Comparison of ENCODE assay signal across 9 mouse cellular contexts in genomic region chr1:134233681-134234454, GRCm38 (mm10). TPM values are rescaled to one million over a fixed set of nuclear protein-coding genes. Genes with fewer than 3 reads are reported as not detected.
DNase-seq lines count a peak whose midpoint lies in the region; ATAC-seq lines count a peak whose summit lies in the region.
"Had no signal": no experiment of that assay in that cellular context is flagged by ENCODE, and none has a peak within 500 bp of the region (broad histone marks: within the 10 kb centered on the region; RNA-seq: fewer than 3 reads in every experiment).

No protein-coding gene starts in this region.

- no peaks in the 10 kb centered on the region for H3K36me3 ChIP-seq in heart, embryonic 12.5 days
- no peaks in the 10 kb centered on the region for H3K36me3 ChIP-seq in forebrain, embryonic 13.5 days (ENCODE audit: poor library complexity, severe bottlenecking)
- no peaks in the 10 kb centered on the region for H3K36me3 ChIP-seq in limb, embryonic 15.5 days

- 46% methylated on average over 19 of the region's 19 CpGs for WGBS in heart, embryonic 12.5 days
- 44% methylated on average over 19 of the region's 19 CpGs for WGBS in forebrain, embryonic 13.5 days
- 50% methylated on average over 19 of the region's 19 CpGs for WGBS in limb, embryonic 15.5 days

- no peak for ATAC-seq in heart, embryonic 12.5 days (ENCODE audit: insufficient number of reproducible peaks, low FRiP score)
- no peak for ATAC-seq in forebrain, embryonic 13.5 days
- ATAC-seq in limb, embryonic 15.5 days (ENCODE audit: insufficient number of reproducible peaks, low FRiP score, low TSS enrichment, low read depth): no peak

- DNase-seq in heart, postnatal 10 days: no peak
- peak; percentile 61 for DNase-seq in cerebellum, adult 11 months
- DNase-seq in gastrocnemius, postnatal 36 days: no peak
- DNase-seq in B cell, adult 2 months: no peak
- no peak for DNase-seq in urinary bladder, adult 2 months (ENCODE audit: low spot score)

- peak overlapping the region; percentile 65 for H3K9ac ChIP-seq in heart, embryonic 12.5 days
- peak overlapping the region; percentile 58 for H3K9ac ChIP-seq in forebrain, embryonic 13.5 days
- H3K9ac ChIP-seq in limb, embryonic 15.5 days: no peak overlapping the region

- no peaks in the 10 kb centered on the region for H3K9me3 ChIP-seq in heart, embryonic 12.5 days (replicated peaks)
- no peaks in the 10 kb centered on the region for H3K9me3 ChIP-seq in forebrain, embryonic 13.5 days (replicated peaks)
- no peaks in the 10 kb centered on the region for H3K9me3 ChIP-seq in limb, embryonic 15.5 days

- H3K27ac ChIP-seq in heart, embryonic 12.5 days (ENCODE audit: poor library complexity, severe bottlenecking): 0 out of 2 replicates have a peak overlapping the region, but pooled peaks have one; percentile 4
- no peak overlapping the region for H3K27ac ChIP-seq in forebrain, embryonic 13.5 days
- no peak overlapping the region for H3K27ac ChIP-seq in limb, embryonic 15.5 days

- peak overlapping the region; percentile 91 for H3K4me2 ChIP-seq in heart, embryonic 12.5 days
- H3K4me2 ChIP-seq in forebrain, embryonic 13.5 days: peak overlapping the region; percentile 78
- peak overlapping the region; percentile 93 for H3K4me2 ChIP-seq in limb, embryonic 15.5 days

- intact Hi-C loops in heart, postnatal 10 days (cut with DNase I): no loop called here
- intact Hi-C loops in gastrocnemius, postnatal 36 days (cut with DNase I): no loop called here

- H3K4me1 ChIP-seq in heart, embryonic 12.5 days (replicated peaks): peaks cover 57% of the 10 kb centered on the region
- peaks cover 35% of the 10 kb centered on the region for H3K4me1 ChIP-seq in forebrain, embryonic 13.5 days
- peaks cover 32% of the 10 kb centered on the region for H3K4me1 ChIP-seq in limb, embryonic 15.5 days

- H3K27me3 ChIP-seq in heart, embryonic 12.5 days (replicated peaks): peaks cover 39% of the 10 kb centered on the region
- peaks cover 53% of the 10 kb centered on the region for H3K27me3 ChIP-seq in forebrain, embryonic 13.5 days
- peaks cover 48% of the 10 kb centered on the region for H3K27me3 ChIP-seq in limb, embryonic 15.5 days

- peak overlapping the region; percentile 49 for H3K4me3 ChIP-seq in heart, embryonic 12.5 days
- H3K4me3 ChIP-seq in forebrain, embryonic 13.5 days: peak overlapping the region; percentile 44
- H3K4me3 ChIP-seq in limb, embryonic 15.5 days: peak overlapping the region; percentile 43

RNA-seq across cellular contexts. Expression of gene Adora1, which starts 1.4 kb away (rescaled TPM):
- 7.3 and 9.3 TPM in 2 replicates for polyA plus RNA-seq in heart, embryonic 12.5 days (2016; fragmentation: Nextera tagmentation; extraction: Ambion mirVana)
- 10 to 100 TPM; 12.0 to 19.4 TPM for total RNA-seq in heart, postnatal 10 days (2021)
- polyA plus RNA-seq in forebrain, embryonic 13.5 days (2015; fragmentation: Nextera tagmentation; extraction: Ambion mirVana): 3.3 and 4.6 TPM in 2 replicates
- polyA plus RNA-seq in limb, embryonic 15.5 days (2015; fragmentation: Nextera tagmentation; extraction: Ambion mirVana): 1.8 and 2.0 TPM in 2 replicates
- total RNA-seq in gastrocnemius, postnatal 36 days (2021): under 1 TPM; 0.33 to 0.59 TPM
- 6.2 and 7.2 TPM in 2 replicates for polyA plus RNA-seq in urinary bladder, adult 2 months (2012; rRNA removed)

RNA-seq across cellular contexts. Expression of gene Mybph, which starts 40.6 kb away (rescaled TPM):
- polyA plus RNA-seq in heart, embryonic 12.5 days (2016; fragmentation: Nextera tagmentation; extraction: Ambion mirVana): 0.39 and 0.54 TPM in 2 replicates
- total RNA-seq in heart, postnatal 10 days (2021): under 1 TPM in 1 of 2 experiments, not detected in 1; 0.32 TPM
- polyA plus RNA-seq in forebrain, embryonic 13.5 days (2015; fragmentation: Nextera tagmentation; extraction: Ambion mirVana): not detected in 2 replicates
- 55.8 and 102 TPM in 2 replicates for polyA plus RNA-seq in limb, embryonic 15.5 days (2015; fragmentation: Nextera tagmentation; extraction: Ambion mirVana)
- total RNA-seq in gastrocnemius, postnatal 36 days (2021): 100 to 1,000 TPM; 547 to 589 TPM
- polyA plus RNA-seq in urinary bladder, adult 2 months (2012; rRNA removed): 0.09 TPM in 1 of 2 replicates, not detected in the other
- total RNA-seq: left cerebral cortex, postnatal 10 days had no signal

RNA-seq across cellular contexts. Expression of gene Chil1, which starts 51.9 kb away (rescaled TPM):
- 1.2 and 1.3 TPM in 2 replicates for polyA plus RNA-seq in heart, embryonic 12.5 days (2016; fragmentation: Nextera tagmentation; extraction: Ambion mirVana)
- under 1 TPM; 0.53 to 0.55 TPM for total RNA-seq in heart, postnatal 10 days (2021)
- polyA plus RNA-seq in forebrain, embryonic 13.5 days (2015; fragmentation: Nextera tagmentation; extraction: Ambion mirVana): 2.0 and 3.2 TPM in 2 replicates
- polyA plus RNA-seq in limb, embryonic 15.5 days (2015; fragmentation: Nextera tagmentation; extraction: Ambion mirVana): 9.8 and 13.6 TPM in 2 replicates
- 1 to 10 TPM in 1 of 2 experiments, under 1 TPM in 1; 0.64 to 1.8 TPM for total RNA-seq in gastrocnemius, postnatal 36 days (2021)
- 0.10 and 0.44 TPM in 2 replicates for polyA plus RNA-seq in urinary bladder, adult 2 months (2012; rRNA removed)

RNA-seq across cellular contexts. Expression of gene Myog, which starts 55.9 kb away (rescaled TPM):
- 1.2 and 2.1 TPM in 2 replicates for polyA plus RNA-seq in heart, embryonic 12.5 days (2016; fragmentation: Nextera tagmentation; extraction: Ambion mirVana)
- total RNA-seq in heart, postnatal 10 days (2021): not detected
- polyA plus RNA-seq in forebrain, embryonic 13.5 days (2015; fragmentation: Nextera tagmentation; extraction: Ambion mirVana): not detected in 2 replicates
- polyA plus RNA-seq in limb, embryonic 15.5 days (2015; fragmentation: Nextera tagmentation; extraction: Ambion mirVana): 117 and 227 TPM in 2 replicates
- total RNA-seq in gastrocnemius, postnatal 36 days (2021): 10 to 100 TPM; 20.1 to 20.9 TPM
- polyA plus RNA-seq in urinary bladder, adult 2 months (2012; rRNA removed): not detected in 2 replicates
- total RNA-seq: left cerebral cortex, postnatal 10 days had no signal

Comparison
In these comparisons a context has a peak if more than half of its experiments do, and no peak if none do; other contexts are left out.
1. RNA of gene Mybph, which starts 40.6 kb away (polyA plus RNA-seq): 55.8 to 102 TPM in limb, embryonic 15.5 days; 0.39 to 0.54 TPM in heart, embryonic 12.5 days, not detected in forebrain, embryonic 13.5 days and 0.09 TPM in urinary bladder, adult 2 months; every median in the first group is over 10 times any median in the second.
2. Peak in every context shown above with its lines, with median percentiles within 50 percentile points of each other: H3K4me2 ChIP-seq and H3K4me3 ChIP-seq.